Mouse (Mus musculus): ENCODE measurements around the gene Pdxdc1. TPM values are rescaled to one million over a fixed set of nuclear protein-coding genes. Genes with fewer than 3 reads are reported as not detected.
A peak's percentile ranks its signal among the peaks of the same experiment; 100 is the strongest.
"Not testable (repeated sequence)": the region's sequence is repeated elsewhere in the genome, so short reads cannot be mapped to it uniquely, and the experiment has no call there.

The Pdxdc1 gene
- polyA plus RNA-seq, 1 experiment from 2014 or later, result 86.5 TPM

DNA sequence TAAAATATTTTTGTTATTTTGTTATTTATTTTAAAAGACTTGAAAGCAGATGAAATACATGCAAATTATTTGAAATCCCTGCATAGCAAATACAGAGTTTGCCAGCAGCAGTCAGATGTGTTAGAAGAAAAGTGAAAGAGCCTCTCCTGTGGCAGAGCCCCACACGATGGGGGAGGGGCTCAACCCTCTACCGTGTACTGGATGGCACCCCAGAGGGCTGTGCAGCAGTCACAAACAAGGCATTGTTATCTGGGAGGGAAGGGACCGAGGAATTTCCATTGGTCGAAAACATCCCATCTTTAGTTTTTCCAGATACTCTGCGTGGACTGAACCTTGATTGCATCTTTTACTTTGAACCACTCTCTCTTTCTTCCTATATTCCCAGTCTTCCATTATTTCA is 35.5 kb downstream of the Pdxdc1 start:
- not testable (repeated sequence) for H3K27me3 ChIP-seq (ENCODE audit: low read depth, poor library complexity, severe bottlenecking); H3K27ac ChIP-seq; DNase-seq (ENCODE audit: low spot score); H3K4me1 ChIP-seq; H3K9me3 ChIP-seq (replicated peaks)
- peak overlapping the region; percentile 52; the same call in 1 of the 2 replicates for H3K4me3 ChIP-seq
- WGBS, result 49% methylated on average over 5 of the region's 5 CpGs
- H3K36me3 ChIP-seq, result peaks cover 46% of the 10 kb centered on the region

- H3K36me3 ChIP-seq, result peaks cover 45% of the 10 kb centered on the region
- 90% methylated on average over 5 of the region's 5 CpGs for WGBS
- no peak overlapping the region for H3K4me3 ChIP-seq
- no peaks in the 10 kb centered on the region for H3K9me3 ChIP-seq (replicated peaks)
- no peak overlapping the region for H3K27ac ChIP-seq
- H3K4me1 ChIP-seq, result peaks cover 8% of the 10 kb centered on the region
- no peak for DNase-seq (ENCODE audit: low spot score)
- no peaks in the 10 kb centered on the region for H3K27me3 ChIP-seq (ENCODE audit: low read depth, poor library complexity, severe bottlenecking)
These were observed 36.3 kb downstream of the Pdxdc1 start for GRCm38 (mm10) chr16:13866616-13867015.

DNA sequence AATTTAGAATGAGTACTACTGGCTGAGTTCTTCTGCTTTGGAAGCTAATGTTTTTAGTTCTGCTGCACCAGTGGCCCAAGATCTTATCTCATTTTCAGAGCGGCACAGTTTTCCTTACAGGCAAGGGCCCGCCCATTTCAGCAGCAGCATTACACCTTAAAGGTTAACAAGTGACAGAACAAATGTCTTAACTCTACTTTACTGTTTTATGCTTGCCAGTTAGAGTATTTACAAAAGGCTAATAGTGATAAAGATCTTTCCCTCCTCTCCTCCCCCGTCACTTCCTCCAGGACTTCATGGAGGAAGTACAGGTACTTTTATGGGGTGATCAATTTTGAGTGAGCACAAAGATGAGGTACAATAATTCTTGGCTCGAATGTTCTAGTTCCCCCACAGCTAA is 36.9 kb downstream of the Pdxdc1 start:
- Histone ChIP-seq H3K4me3 (no peak overlapping the region), H3K4me1 (peaks cover 8% of the 10 kb centered on the region), H3K36me3 (peaks cover 40% of the 10 kb centered on the region), H3K27ac (no peak overlapping the region), H3K27me3 (ENCODE audit: low read depth, poor library complexity, severe bottlenecking) (no peaks in the 10 kb centered on the region), H3K9me3 (replicated peaks) (no peaks in the 10 kb centered on the region)
- no peak for DNase-seq (ENCODE audit: low spot score)
- WGBS, result 57% methylated on average over 4 of the region's 4 CpGs

GRCm38 (mm10) chr16:13853886-13854285 is 49.0 kb downstream of the Pdxdc1 start:
- Histone ChIP-seq H3K4me1 (no peaks in the 10 kb centered on the region), H3K36me3 (peaks cover 62% of the 10 kb centered on the region), H3K27me3 (ENCODE audit: low read depth, poor library complexity, severe bottlenecking) (no peaks in the 10 kb centered on the region), H3K27ac (no peak overlapping the region), H3K4me3 (no peak overlapping the region), H3K9me3 (replicated peaks) (no peaks in the 10 kb centered on the region)
- WGBS, result 95% methylated on average over 4 of the region's 4 CpGs
- DNase-seq (ENCODE audit: low spot score), result no peak

DNA sequence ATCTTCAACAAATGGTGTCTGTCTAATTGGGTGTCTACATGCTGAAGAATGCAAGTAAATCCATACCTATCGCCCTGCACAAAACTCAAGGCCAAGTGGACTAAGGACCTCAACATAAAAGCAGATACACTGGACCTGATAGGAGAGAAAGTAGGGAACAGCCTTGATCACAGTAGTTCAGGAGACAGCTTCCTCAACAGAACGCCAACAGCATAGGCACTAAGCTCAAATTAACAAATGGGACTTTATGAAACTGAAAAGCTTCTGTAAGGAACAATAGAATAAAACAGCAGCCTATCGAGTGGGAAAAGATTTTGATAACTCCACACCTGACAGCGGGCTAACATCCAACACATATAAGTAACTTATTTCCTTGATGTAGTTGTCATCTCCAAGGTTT is 51.5 kb downstream of the Pdxdc1 start:
- Histone ChIP-seq H3K9me3 (replicated peaks) (no peaks in the 10 kb centered on the region), H3K4me1 (no peaks in the 10 kb centered on the region), H3K27me3 (ENCODE audit: low read depth, poor library complexity, severe bottlenecking) (no peaks in the 10 kb centered on the region), H3K36me3 (peaks cover 64% of the 10 kb centered on the region), H3K27ac (no peak overlapping the region), H3K4me3 (no peak overlapping the region)
- no peak for DNase-seq (ENCODE audit: low spot score)
- WGBS, result 94% methylated on average over 4 of the region's 4 CpGs

DNA sequence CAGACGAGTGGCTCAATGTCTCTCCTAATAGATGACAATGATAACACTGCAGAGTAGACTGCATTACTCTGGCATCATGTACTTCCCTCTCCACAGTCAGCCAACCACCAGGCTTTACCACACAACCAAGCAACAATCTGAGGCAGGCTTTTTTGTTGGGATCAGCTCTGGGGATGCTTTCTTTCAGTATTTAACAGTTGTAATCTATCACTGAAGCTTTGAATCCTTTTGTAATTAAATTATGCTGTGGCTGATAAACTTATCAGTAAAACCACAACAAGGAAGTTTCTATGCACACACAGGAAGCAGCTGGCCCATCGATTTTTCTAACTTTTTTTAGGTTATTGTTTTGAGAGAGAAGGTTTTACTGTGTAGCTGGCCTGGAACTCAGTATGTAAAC is 54.6 kb downstream of the Pdxdc1 start:
- Histone ChIP-seq H3K4me1 (no peaks in the 10 kb centered on the region), H3K27ac (no peak overlapping the region), H3K9me3 (replicated peaks) (no peaks in the 10 kb centered on the region), H3K36me3 (peaks cover 68% of the 10 kb centered on the region), H3K4me3 (no peak overlapping the region), H3K27me3 (ENCODE audit: low read depth, poor library complexity, severe bottlenecking) (no peaks in the 10 kb centered on the region)
- 83% methylated on average over 2 of the region's 2 CpGs for WGBS
- no peak for DNase-seq (ENCODE audit: low spot score)

- Histone ChIP-seq H3K27ac (no peak overlapping the region), H3K4me1 (no peaks in the 10 kb centered on the region), H3K9me3 (replicated peaks) (no peaks in the 10 kb centered on the region), H3K27me3 (ENCODE audit: low read depth, poor library complexity, severe bottlenecking) (no peaks in the 10 kb centered on the region), H3K36me3 (peaks cover 71% of the 10 kb centered on the region), H3K4me3 (no peak overlapping the region)
- no peak for DNase-seq (ENCODE audit: low spot score)
- WGBS, result 90% methylated on average over 1 of the region's 1 CpGs
These were observed 56.3 kb downstream of the Pdxdc1 start for GRCm38 (mm10) chr16:13846675-13847074.

DNA sequence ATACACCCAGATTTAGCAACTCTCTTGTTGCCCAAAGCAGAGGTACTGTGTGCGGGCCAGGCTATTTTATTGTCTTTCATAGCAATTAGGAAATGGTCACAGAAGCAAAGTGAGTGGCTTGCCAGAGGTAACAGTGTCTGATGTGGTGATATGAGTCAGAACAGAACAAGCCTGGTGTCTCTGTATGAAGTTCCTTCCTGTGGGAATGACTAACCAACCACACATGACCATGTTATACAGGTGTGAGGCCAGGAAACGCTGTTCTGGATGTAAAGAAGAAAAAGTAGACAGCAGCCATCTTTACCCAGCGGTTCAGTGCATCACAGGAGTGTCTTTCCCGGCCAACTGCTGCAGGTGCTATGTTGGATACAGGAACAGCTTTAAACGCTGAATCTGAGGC is 57.9 kb downstream of the Pdxdc1 start:
- H3K4me1 ChIP-seq, result no peaks in the 10 kb centered on the region
- peaks cover 82% of the 10 kb centered on the region for H3K36me3 ChIP-seq
- 94% methylated on average over 5 of the region's 5 CpGs for WGBS
- no peak for DNase-seq (ENCODE audit: low spot score)
- H3K4me3 ChIP-seq, result no peak overlapping the region
- H3K9me3 ChIP-seq (replicated peaks), result no peaks in the 10 kb centered on the region
- H3K27me3 ChIP-seq (ENCODE audit: low read depth, poor library complexity, severe bottlenecking), result no peaks in the 10 kb centered on the region
- no peak overlapping the region for H3K27ac ChIP-seq

DNA sequence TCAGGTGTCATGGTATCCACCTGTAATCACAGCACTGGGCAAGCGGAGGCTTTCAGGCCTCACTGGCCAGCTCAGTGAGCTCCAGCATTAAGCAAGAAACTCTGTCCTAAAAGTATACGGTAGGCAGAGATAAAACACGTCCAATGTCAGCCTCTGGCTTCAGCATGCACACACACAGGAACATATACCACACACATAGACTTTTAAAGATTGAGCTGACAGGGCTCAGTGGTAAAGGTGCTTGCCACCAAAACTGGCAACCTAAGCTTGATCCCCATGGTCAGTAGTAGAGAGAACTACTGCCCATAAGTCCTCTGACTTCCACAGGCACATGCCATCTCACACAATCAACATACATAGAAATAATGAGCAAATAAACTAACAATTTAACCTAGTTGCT is 62.0 kb downstream of the Pdxdc1 start:
- DNase-seq (ENCODE audit: low spot score), result no peak
- Histone ChIP-seq H3K36me3 (peaks cover 94% of the 10 kb centered on the region), H3K4me1 (no peaks in the 10 kb centered on the region), H3K9me3 (replicated peaks) (no peaks in the 10 kb centered on the region), H3K27ac (no peak overlapping the region), H3K4me3 (no peak overlapping the region), H3K27me3 (ENCODE audit: low read depth, poor library complexity, severe bottlenecking) (no peaks in the 10 kb centered on the region)
- 88% methylated on average over 3 of the region's 3 CpGs for WGBS

DNA sequence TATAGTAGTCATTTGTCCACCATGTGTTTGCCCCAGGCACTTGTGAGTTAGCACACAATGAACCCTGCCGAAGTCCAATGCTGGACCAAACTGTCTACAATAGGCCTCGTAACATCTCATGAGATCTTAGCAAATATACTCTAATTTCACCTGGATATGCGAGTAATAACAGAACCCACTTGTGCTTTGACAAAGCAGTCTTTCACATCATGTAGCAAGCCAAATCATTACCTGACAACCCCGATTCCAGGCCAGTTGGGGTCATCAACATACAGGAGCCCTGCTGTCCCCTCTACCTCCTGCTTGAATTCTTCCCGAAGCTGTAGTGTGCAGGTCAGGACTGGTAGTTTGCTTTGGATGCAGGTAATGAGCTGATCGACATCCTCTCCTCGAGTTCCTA is 62.9 kb downstream of the Pdxdc1 start:
- no peak overlapping the region for H3K4me3 ChIP-seq
- H3K36me3 ChIP-seq, result peaks cover 94% of the 10 kb centered on the region
- no peak overlapping the region for H3K27ac ChIP-seq
- no peaks in the 10 kb centered on the region for H3K9me3 ChIP-seq (replicated peaks)
- WGBS, result 93% methylated on average over 7 of the region's 7 CpGs
- H3K4me1 ChIP-seq, result no peaks in the 10 kb centered on the region
- no peak for DNase-seq (ENCODE audit: low spot score)
- no peaks in the 10 kb centered on the region for H3K27me3 ChIP-seq (ENCODE audit: low read depth, poor library complexity, severe bottlenecking)

- Histone ChIP-seq H3K36me3 (peaks cover 99% of the 10 kb centered on the region), H3K4me3 (no peak overlapping the region), H3K27ac (no peak overlapping the region), H3K9me3 (replicated peaks) (no peaks in the 10 kb centered on the region), H3K27me3 (ENCODE audit: low read depth, poor library complexity, severe bottlenecking) (no peaks in the 10 kb centered on the region), H3K4me1 (no peaks in the 10 kb centered on the region)
- no peak for DNase-seq (ENCODE audit: low spot score)
- WGBS, result 95% methylated on average over 5 of the region's 5 CpGs
These were observed 68.5 kb downstream of the Pdxdc1 start for GRCm38 (mm10) chr16:13834382-13834781.

DNA sequence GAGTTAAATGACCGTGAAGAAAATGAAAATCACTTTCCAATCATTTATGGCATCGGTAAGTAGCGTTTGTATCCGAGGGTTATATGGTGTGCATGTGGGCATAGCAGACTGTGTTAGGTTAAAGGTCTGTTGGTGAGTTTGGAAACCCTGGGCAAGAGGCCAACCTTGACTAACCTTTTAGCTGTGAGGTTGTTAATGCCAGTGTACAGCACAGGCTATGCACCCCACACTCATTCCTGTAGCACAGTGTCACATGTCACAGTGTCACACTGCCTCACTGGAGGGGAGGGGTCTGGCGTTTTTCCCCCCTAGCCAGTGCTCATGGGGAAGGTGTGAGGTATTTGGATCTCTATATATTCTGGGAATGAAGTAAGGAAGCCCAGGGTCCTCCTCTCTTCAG is 71.3 kb downstream of the Pdxdc1 start:
- Histone ChIP-seq H3K9me3 (replicated peaks) (no peaks in the 10 kb centered on the region), H3K36me3 (peaks cover 97% of the 10 kb centered on the region), H3K4me1 (no peaks in the 10 kb centered on the region), H3K27ac (no peak overlapping the region), H3K4me3 (no peak overlapping the region), H3K27me3 (ENCODE audit: low read depth, poor library complexity, severe bottlenecking) (no peaks in the 10 kb centered on the region)
- DNase-seq (ENCODE audit: low spot score), result no peak
- WGBS, result 92% methylated on average over 5 of the region's 5 CpGs

DNA sequence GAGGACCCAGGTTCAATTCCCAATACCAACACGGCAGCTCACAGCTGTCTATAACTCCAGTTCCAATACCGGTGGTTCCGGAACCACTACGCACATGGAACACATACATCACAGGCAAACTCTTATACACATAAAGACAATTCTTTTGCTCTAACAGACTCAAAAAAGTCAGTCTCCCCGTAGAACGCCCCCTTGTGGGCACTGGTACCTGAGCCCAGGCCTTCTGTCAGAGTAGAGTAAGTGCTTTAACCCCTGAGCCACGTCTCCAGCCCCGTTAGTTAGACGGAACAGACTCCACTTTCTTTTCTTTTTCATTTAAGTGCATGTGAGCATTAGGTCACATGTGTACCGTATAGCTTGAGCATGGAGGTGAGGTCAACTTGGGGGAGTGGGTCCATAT is 72.5 kb downstream of the Pdxdc1 start:
- 87% methylated on average over 10 of the region's 10 CpGs for WGBS
- DNase-seq (ENCODE audit: low spot score), result no peak
- Histone ChIP-seq H3K4me3 (no peak overlapping the region), H3K4me1 (no peaks in the 10 kb centered on the region), H3K27ac (no peak overlapping the region), H3K36me3 (peaks cover 85% of the 10 kb centered on the region), H3K27me3 (ENCODE audit: low read depth, poor library complexity, severe bottlenecking) (no peaks in the 10 kb centered on the region), H3K9me3 (replicated peaks) (no peaks in the 10 kb centered on the region)

- H3K27ac ChIP-seq, result no peak overlapping the region
- 92% methylated on average over 4 of the region's 4 CpGs for WGBS
- H3K4me1 ChIP-seq, result no peaks in the 10 kb centered on the region
- H3K9me3 ChIP-seq (replicated peaks), result no peaks in the 10 kb centered on the region
- no peaks in the 10 kb centered on the region for H3K27me3 ChIP-seq (ENCODE audit: low read depth, poor library complexity, severe bottlenecking)
- DNase-seq (ENCODE audit: low spot score), result no peak
- peaks cover 60% of the 10 kb centered on the region for H3K36me3 ChIP-seq
- H3K4me3 ChIP-seq, result no peak overlapping the region
These were observed 76.4 kb downstream of the Pdxdc1 start for GRCm38 (mm10) chr16:13826511-13826910.

Measured in limb, embryonic 10.5 days (tissue).